ENCODE assay signal across 8 mouse cellular contexts in genomic region chr2:79498990-79499755, GRCm38 (mm10). TPM values are rescaled to one million over a fixed set of nuclear protein-coding genes. Genes with fewer than 3 reads are reported as not detected.
DNase-seq lines count a peak whose midpoint lies in the region; ATAC-seq lines count a peak whose summit lies in the region.

No protein-coding gene starts in this region.

- no peak overlapping the region for H3K4me2 ChIP-seq in forebrain, embryonic 16.5 days (ENCODE audit: low read length)
- H3K4me2 ChIP-seq in hindbrain, embryonic 13.5 days: no peak overlapping the region

- peaks cover 5% of the 10 kb centered on the region; the same call in 1 of the 2 replicates for H3K27me3 ChIP-seq in forebrain, embryonic 16.5 days (replicated peaks; ENCODE audit: control insufficient read depth, insufficient read depth, low read length)
- 0 out of 2 replicates have a peak, but pooled peaks cover 6% of the 10 kb centered on the region for H3K27me3 ChIP-seq in hindbrain, embryonic 13.5 days

- no peaks in the 10 kb centered on the region for H3K4me1 ChIP-seq in forebrain, embryonic 16.5 days (replicated peaks; ENCODE audit: control insufficient read depth, insufficient read depth, low read length)
- H3K4me1 ChIP-seq in hindbrain, embryonic 13.5 days (replicated peaks): no peaks in the 10 kb centered on the region

- peak; percentile 90 for ATAC-seq in cerebellum, adult (ENCODE audit: insufficient number of reproducible peaks, low FRiP score, low TSS enrichment)
- peak; percentile 94 for ATAC-seq in forebrain, embryonic 16.5 days
- ATAC-seq in hindbrain, embryonic 13.5 days (ENCODE audit: low FRiP score): peak; percentile 87
- ATAC-seq in erythroid progenitor cell, adult 5-6 weeks (replicated peaks; ENCODE audit: low FRiP score, poor library complexity, severe bottlenecking): no peak

- no peak overlapping the region for H3K9ac ChIP-seq in forebrain, embryonic 16.5 days (replicated peaks; ENCODE audit: low read depth, low read length)
- H3K9ac ChIP-seq in hindbrain, embryonic 13.5 days: no peak overlapping the region

- no peaks in the 10 kb centered on the region for H3K36me3 ChIP-seq in forebrain, embryonic 16.5 days (ENCODE audit: control insufficient read depth, insufficient read depth)
- no peaks in the 10 kb centered on the region for H3K36me3 ChIP-seq in hindbrain, embryonic 13.5 days

- H3K4me3 ChIP-seq in forebrain, embryonic 16.5 days (replicated peaks; ENCODE audit: low read length): no peak overlapping the region
- H3K4me3 ChIP-seq in hindbrain, embryonic 13.5 days: no peak overlapping the region

- DNase-seq in Muller cell, postnatal 12 days (ENCODE audit: inconsistent ontology term): peak; percentile 64
- peak; percentile 68 to 87 for DNase-seq in layer of hippocampus, postnatal 14 days (ENCODE audit: low spot score in 2 of 2)
- DNase-seq in lung, postnatal 36 days: peak; percentile 62
- peak; percentile 76 for DNase-seq in right cerebral cortex, adult 18-20 months

- 19% methylated on average over 10 of the region's 10 CpGs for WGBS in forebrain, embryonic 16.5 days
- WGBS in hindbrain, embryonic 13.5 days: 28% methylated on average over 10 of the region's 10 CpGs

- no peak overlapping the region for H3K27ac ChIP-seq in forebrain, embryonic 16.5 days (ENCODE audit: low read length)
- no peak overlapping the region for H3K27ac ChIP-seq in hindbrain, embryonic 13.5 days

- no peaks in the 10 kb centered on the region for H3K9me3 ChIP-seq in forebrain, embryonic 16.5 days (ENCODE audit: control insufficient read depth, low read length)
- H3K9me3 ChIP-seq in hindbrain, embryonic 13.5 days: no peaks in the 10 kb centered on the region

RNA-seq across cellular contexts. Expression of gene Cerkl, which starts 42.6 kb away (rescaled TPM):
- 1.3 and 1.5 TPM in 2 replicates for polyA plus RNA-seq in forebrain, embryonic 16.5 days (2015; fragmentation: Nextera tagmentation; extraction: Ambion mirVana)
- polyA plus RNA-seq in hindbrain, embryonic 13.5 days (2015; fragmentation: Nextera tagmentation; extraction: Ambion mirVana): 2.5 and 3.3 TPM in 2 replicates
- 1 to 10 TPM; 6.3 to 6.6 TPM for total RNA-seq in layer of hippocampus, postnatal 14 days (2021)
- 2.9 and 3.6 TPM in 2 replicates for total RNA-seq in erythroid progenitor cell, adult 5-6 weeks (2015; ENCODE audit: low replicate concordance)
- 4.3 and 10.5 TPM in 2 replicates for total RNA-seq in erythroid progenitor cell, adult 5-6 weeks (2017; ENCODE audit: low replicate concordance)

RNA-seq across cellular contexts. Expression of gene Neurod1, which starts 42.6 kb away (rescaled TPM):
- 55.8 and 68.6 TPM in 2 replicates for polyA plus RNA-seq in forebrain, embryonic 16.5 days (2015; fragmentation: Nextera tagmentation; extraction: Ambion mirVana)
- 50.7 and 53.7 TPM in 2 replicates for polyA plus RNA-seq in hindbrain, embryonic 13.5 days (2015; fragmentation: Nextera tagmentation; extraction: Ambion mirVana)
- 10 to 100 TPM; 48.6 to 56.0 TPM for total RNA-seq in layer of hippocampus, postnatal 14 days (2021)
- total RNA-seq in erythroid progenitor cell, adult 5-6 weeks (2015; ENCODE audit: low replicate concordance): not detected in 2 replicates
- total RNA-seq in erythroid progenitor cell, adult 5-6 weeks (2017; ENCODE audit: low replicate concordance): not detected in 2 replicates

Comparison
In these comparisons a context has a peak if more than half of its experiments do, and no peak if none do; other contexts are left out.
1. RNA of gene Neurod1, which starts 42.6 kb away (total RNA-seq): 48.6 to 56.0 TPM in layer of hippocampus, postnatal 14 days; not detected in erythroid progenitor cell, adult 5-6 weeks; every median in the first group is over 10 times any median in the second.
2. Peak in every context shown above with its lines, with median percentiles within 50 percentile points of each other: DNase-seq.